Mouse (Mus musculus) layer of hippocampus, postnatal 10 days (tissue): ENCODE measurements at regions not wholly inside any gene's neighbourhood (a gene's known extent, or its start where the extent isn't known, plus 50 kb on each side); places are given as distances from the start of the nearest gene placed in this dataset.
"Not testable (repeated sequence)": the region's sequence is repeated elsewhere in the genome, so short reads cannot be mapped to it uniquely, and the experiment has no call there.

Experiments
- DNase-seq, 2 experiments: peaks; one replicate each; pipeline ENCODE4 v3.0.0; 2021; ENCODE audit warnings: low spot score in 2 of 2

GRCm38 (mm10) chr4:55644895-55645294 is 112.6 kb upstream of the Klf4 start:
- no peak for DNase-seq

- no peak for DNase-seq
Observed at GRCm38 (mm10) chr4:55634946-55635511, 102.8 kb upstream of the Klf4 start.

GRCm38 (mm10) chr4:55631157-55631556 is 98.9 kb upstream of the Klf4 start:
- DNase-seq: no peak

GRCm38 (mm10) chr4:55630215-55630614 is 97.9 kb upstream of the Klf4 start:
- DNase-seq: not testable (repeated sequence)

GRCm38 (mm10) chr4:55624779-55625178 is 92.5 kb upstream of the Klf4 start:
- no peak for DNase-seq

GRCm38 (mm10) chr4:55623151-55623760 is 91.0 kb upstream of the Klf4 start:
- DNase-seq: no peak

- no peak for DNase-seq
Observed at GRCm38 (mm10) chr4:55622651-55623050, 90.4 kb upstream of the Klf4 start.

GRCm38 (mm10) chr4:55619891-55620290 is 87.6 kb upstream of the Klf4 start:
- DNase-seq: no peak

GRCm38 (mm10) chr4:55615808-55616207 is 83.5 kb upstream of the Klf4 start:
- DNase-seq: no peak

GRCm38 (mm10) chr4:55613523-55613922 is 81.3 kb upstream of the Klf4 start:
- DNase-seq: no peak

GRCm38 (mm10) chr4:55610998-55611397 is 78.7 kb upstream of the Klf4 start:
- no peak for DNase-seq

GRCm38 (mm10) chr4:55609214-55609613 is 76.9 kb upstream of the Klf4 start:
- no peak for DNase-seq

- DNase-seq: no peak
Observed at GRCm38 (mm10) chr4:55605541-55605940, 73.3 kb upstream of the Klf4 start.

GRCm38 (mm10) chr4:55604915-55605314 is 72.6 kb upstream of the Klf4 start:
- DNase-seq: no peak

GRCm38 (mm10) chr4:55603821-55604435 is 71.7 kb upstream of the Klf4 start:
- DNase-seq: no peak

GRCm38 (mm10) chr4:55595203-55595602 is 62.9 kb upstream of the Klf4 start:
- DNase-seq: no peak

GRCm38 (mm10) chr4:55594699-55595098 is 62.4 kb upstream of the Klf4 start:
- DNase-seq: no peak

- no peak for DNase-seq
Observed at GRCm38 (mm10) chr4:55593132-55593531, 60.9 kb upstream of the Klf4 start.

- no peak for DNase-seq
Observed at GRCm38 (mm10) chr4:55586212-55586611, 53.9 kb upstream of the Klf4 start.

- DNase-seq: no peak
Observed at GRCm38 (mm10) chr4:55583589-55583988, 51.3 kb upstream of the Klf4 start.
